Mouse (Mus musculus) G1E (cell line): ENCODE results near the gene Il1rapl2.

ENCODE experiments used
- CTCF ChIP-seq: IDR thresholded peaks from 2 replicates; pipeline ENCODE4 v1.5.1; 2012; ENCODE audit warnings: low read depth, low read length, inconsistent platforms, mixed read lengths
- GATA1 ChIP-seq: IDR thresholded peaks from 2 replicates; pipeline ENCODE4 v1.6.1; 2012; ENCODE audit warnings: borderline replicate concordance, low read length, inconsistent platforms, mixed read lengths
- POLR2AphosphoS5 ChIP-seq: IDR thresholded peaks from 2 replicates; pipeline ENCODE4 v1.6.1; 2012; ENCODE audit warnings: low read depth, low read length, inconsistent platforms; ENCODE audit not compliant: insufficient replicate concordance
- TAL1 ChIP-seq: conservative IDR thresholded peaks from 2 replicates; pipeline ENCODE4 v1.6.1; 2012; ENCODE audit warnings: low read depth, low read length, inconsistent platforms, mixed read lengths

- TF ChIP-seq GATA1: no peak
- TF ChIP-seq TAL1: no peak
- TF ChIP-seq CTCF: no peak
- no peak for TF ChIP-seq POLR2AphosphoS5
These were observed 400.9 kb downstream of the Il1rapl2 start for GRCm38 (mm10) chrX:137971306-137971705.
